Mouse (Mus musculus) liver, embryonic 14.5 days (tissue): ENCODE data around the gene Dnm3. TPM values are rescaled to one million over a fixed set of nuclear protein-coding genes. Genes with fewer than 3 reads are reported as not detected.
A peak's percentile ranks its signal among the peaks of the same experiment; 100 is the strongest.

Experiments
- ATAC-seq: fragments of 200-750 bp; cut with Nextera tagmentation; 2 replicates; pipeline ENCODE4 v1.8.0; 2017; ENCODE audit warnings: moderate number of reproducible peaks, mild to moderate bottlenecking, moderate library complexity; ENCODE audit not compliant: insufficient read depth
- DNase-seq, 3 experiments: peaks; one replicate each; pipeline ENCODE4 v3.0.0-alpha.2; 2012 to 2013; ENCODE audit warnings: low read depth in 3 of 3, low spot score in 3 of 3
- H3K27ac ChIP-seq: fragments of 300-500 bp; sonication (generic); 2 replicates; pipeline ENCODE4 v1.5.1; 2014; ENCODE audit warnings: moderate library complexity, mild to moderate bottlenecking, control low read depth, inconsistent platforms
- H3K27me3 ChIP-seq: fragments of 300-500 bp; sonication (generic); 2 replicates; pipeline ENCODE4 v1.6.1; 2014; ENCODE audit warnings: mild to moderate bottlenecking, low read length, moderate library complexity; ENCODE audit not compliant: control insufficient read depth, insufficient read depth
- H3K36me3 ChIP-seq: fragments of 300-500 bp; sonication (generic); replicated peaks from 2 replicates; pipeline ENCODE4 v1.6.1; 2014; ENCODE audit warnings: low read depth; ENCODE audit not compliant: control insufficient read depth, insufficient read depth
- H3K4me1 ChIP-seq, 2 experiments: fragments of 200-500 bp in 1 of 2; fragments of 300-500 bp in 1 of 2; sonication (generic) in 1 of 2; replicated peaks; 2 replicates each; pipeline ENCODE4 v1.6.1; 2012 to 2014; ENCODE audit warnings: antibody characterized with exemption in 1 of 2, inconsistent platforms in 1 of 2, low read length in 1 of 2; ENCODE audit not compliant: control insufficient read depth in 2 of 2, insufficient read depth in 2 of 2
- H3K4me2 ChIP-seq: fragments of 300-500 bp; sonication (generic); 2 replicates; pipeline ENCODE4 v1.6.1; 2014; ENCODE audit warnings: low read depth, mild to moderate bottlenecking, control low read depth, moderate library complexity
- H3K4me3 ChIP-seq, 2 experiments: fragments of 200-500 bp in 1 of 2; fragments of 300-500 bp in 1 of 2; sonication (generic) in 1 of 2; 2 replicates each; pipeline ENCODE4 v1.5.1; 2012 to 2014; ENCODE audit warnings: low read depth in 2 of 2, low read length in 2 of 2, mild to moderate bottlenecking in 2 of 2, control low read depth in 1 of 2, inconsistent platforms in 1 of 2, moderate library complexity in 1 of 2; ENCODE audit not compliant: insufficient read depth in 1 of 2
- H3K9ac ChIP-seq: fragments of 300-500 bp; sonication (generic); replicated peaks from 2 replicates; pipeline ENCODE4 v1.6.1; 2014; ENCODE audit warnings: mild to moderate bottlenecking, control low read depth, moderate library complexity
- H3K9me3 ChIP-seq: fragments of 300-500 bp; sonication (generic); 2 replicates; pipeline ENCODE4 v1.6.1; 2016; ENCODE audit warnings: low read length, mixed read lengths; ENCODE audit not compliant: control insufficient read depth
- CTCF ChIP-seq: IDR thresholded peaks from 2 replicates; pipeline ENCODE4 v1.5.1; 2016; ENCODE audit warnings: antibody characterized with exemption, low read depth, control low read depth
- EP300 ChIP-seq: IDR thresholded peaks from 2 replicates; pipeline ENCODE4 v1.6.1; 2016; ENCODE audit warnings: antibody characterized with exemption, low read depth
- WGBS: fragments of 180-500 bp; shearing (Covaris S2); extraction: QIAGEN DNeasy Blood & Tissue Kit; methylation state at CpG from one replicate; pipeline ENCODE4 v1.1.7; 2014; ENCODE audit not compliant: insufficient replicate concordance; 5-methylcytosine and 5-hydroxymethylcytosine counted together
- polyA plus RNA-seq, 2 experiments: library from polyadenylated mRNA; depleted of rRNA in 1 of 2; stranded (reverse) in 1 of 2; unstranded in 1 of 2; fragments of >200 nt; fragmentation: Nextera tagmentation in 1 of 2; extraction: Ambion mirVana in 1 of 2; gene quantifications; 2 replicates each; pipeline versions ENCODE4 v1.2.1 to v1.2.3; 2012 to 2014

Gene Dnm3
- polyA plus RNA-seq, 2 experiments, result 0.61 to 0.96 TPM

DNA sequence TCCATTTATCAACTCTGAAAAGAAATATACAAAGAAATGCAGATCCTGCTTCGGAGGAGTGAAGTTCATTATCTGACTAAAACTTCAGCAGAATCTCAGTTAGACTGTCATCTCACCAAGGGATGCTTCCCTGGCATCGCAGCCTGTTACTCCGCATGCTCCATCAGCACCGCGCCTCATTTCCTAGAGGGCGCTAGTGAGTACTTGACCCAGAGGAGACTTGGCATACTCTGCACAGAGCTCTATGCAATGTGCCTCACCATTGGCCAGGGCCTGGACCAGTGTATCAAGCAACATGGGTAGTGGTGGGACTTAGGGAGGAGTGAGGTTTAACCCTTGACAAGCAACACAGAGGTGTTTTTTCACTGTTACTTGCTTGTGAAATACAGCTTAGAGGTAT is 190.9 kb downstream of the Dnm3 start:
- ATAC-seq (no peak), DNase-seq (peak in 1 of 3 experiments; percentile 2)
- no peak overlapping the region for H3K9ac ChIP-seq
- H3K4me2 ChIP-seq, result no peak overlapping the region
- no peak overlapping the region for H3K4me3 ChIP-seq
- TF ChIP-seq CTCF, result peak; percentile 62
- no peak for TF ChIP-seq EP300
- WGBS, result 43% methylated on average over 6 of the region's 6 CpGs
- no peaks in the 10 kb centered on the region for H3K9me3 ChIP-seq
- H3K36me3 ChIP-seq, result no peaks in the 10 kb centered on the region
- H3K4me1 ChIP-seq, result no peaks in the 10 kb centered on the region
- H3K27me3 ChIP-seq, result no peaks in the 10 kb centered on the region
- no peak overlapping the region for H3K27ac ChIP-seq

DNA sequence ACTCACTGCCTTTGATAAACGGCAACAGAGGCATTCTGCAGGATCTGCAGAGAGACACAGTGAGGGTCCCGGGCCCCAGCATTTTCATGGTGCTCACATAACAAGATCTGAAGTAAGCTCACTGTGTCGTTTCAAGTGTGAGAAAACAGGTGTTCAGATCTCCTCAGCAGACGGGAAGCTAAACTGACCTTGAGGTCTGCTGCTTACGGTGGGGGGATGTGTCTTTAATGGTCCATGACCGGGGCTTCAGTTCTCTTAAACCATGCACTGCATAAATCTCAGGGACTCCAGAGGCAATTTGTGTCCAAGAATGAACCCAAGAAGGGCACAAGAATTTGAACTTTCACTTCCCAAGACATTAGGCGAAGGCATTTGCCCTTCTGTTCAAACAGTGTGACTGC is 195.9 kb downstream of the Dnm3 start:
- no peak overlapping the region for H3K27ac ChIP-seq
- H3K27me3 ChIP-seq, result no peaks in the 10 kb centered on the region
- 54% methylated on average over 7 of the region's 7 CpGs for WGBS
- no peaks in the 10 kb centered on the region for H3K9me3 ChIP-seq
- H3K4me2 ChIP-seq, result no peak overlapping the region
- H3K36me3 ChIP-seq, result no peaks in the 10 kb centered on the region
- no peak overlapping the region for H3K9ac ChIP-seq
- no peak overlapping the region for H3K4me3 ChIP-seq
- H3K4me1 ChIP-seq, result no peaks in the 10 kb centered on the region
- TF ChIP-seq CTCF (no peak), EP300 (no peak)
- DNase-seq (no peak), ATAC-seq (no peak)

DNA sequence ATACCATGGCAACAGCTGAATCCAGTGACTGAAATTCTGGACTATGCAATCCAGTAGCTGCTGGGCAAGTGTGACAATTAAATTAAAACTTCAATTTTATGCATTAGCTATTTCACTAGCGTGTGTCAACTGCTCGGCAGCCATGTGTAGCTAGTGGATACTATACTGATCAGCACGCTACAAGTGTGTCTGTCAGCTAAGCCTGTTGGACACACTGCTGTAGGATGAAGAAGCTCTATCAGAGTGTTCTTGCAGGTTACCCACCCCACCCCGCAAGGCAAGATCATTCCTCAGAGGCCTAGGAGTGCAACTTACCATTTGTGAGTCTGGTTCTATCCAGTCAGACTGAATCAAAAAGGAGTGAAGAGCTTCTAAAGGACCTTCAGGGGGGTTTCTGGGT is 197.8 kb downstream of the Dnm3 start:
- WGBS, result 65% methylated on average over 4 of the region's 4 CpGs
- DNase-seq (no peak), ATAC-seq (no peak)
- Histone ChIP-seq H3K9ac (no peak overlapping the region), H3K4me1 (no peaks in the 10 kb centered on the region), H3K4me3 (no peak overlapping the region), H3K36me3 (no peaks in the 10 kb centered on the region), H3K4me2 (no peak overlapping the region), H3K9me3 (no peaks in the 10 kb centered on the region), H3K27me3 (no peaks in the 10 kb centered on the region), H3K27ac (no peak overlapping the region)
- TF ChIP-seq EP300 (no peak), CTCF (no peak)

DNA sequence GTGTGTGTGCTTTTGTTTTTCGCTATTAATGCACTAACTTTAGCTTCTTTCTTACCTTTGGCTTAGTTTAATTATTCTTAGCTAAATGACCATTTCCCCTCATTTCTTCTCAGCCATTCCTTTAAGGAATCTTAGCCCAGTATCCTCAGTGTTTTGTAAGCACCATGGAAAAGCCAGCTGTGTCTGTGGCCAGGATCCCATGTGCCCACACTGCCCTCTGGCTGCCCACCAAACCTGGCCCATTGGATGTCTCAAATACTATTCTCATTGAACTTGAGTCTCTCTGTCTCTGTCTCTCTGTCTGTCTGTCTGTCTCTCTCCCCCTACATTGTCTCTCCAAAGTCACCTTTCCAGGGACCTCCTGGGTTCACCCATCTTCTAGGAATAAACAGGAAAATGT is 201.8 kb downstream of the Dnm3 start:
- H3K4me2 ChIP-seq, result no peak overlapping the region
- DNase-seq, result no peak
- TF ChIP-seq EP300 (no peak), CTCF (peak; percentile 47; the same call in 1 of the 2 replicates)
- H3K9me3 ChIP-seq, result no peaks in the 10 kb centered on the region
- H3K27me3 ChIP-seq, result no peaks in the 10 kb centered on the region
- no peaks in the 10 kb centered on the region for H3K36me3 ChIP-seq
- no peaks in the 10 kb centered on the region for H3K4me1 ChIP-seq
- 90% methylated on average over 1 of the region's 1 CpGs for WGBS
- H3K4me3 ChIP-seq, result no peak overlapping the region
- no peak overlapping the region for H3K27ac ChIP-seq
- H3K9ac ChIP-seq, result no peak overlapping the region
- no peak for ATAC-seq

DNA sequence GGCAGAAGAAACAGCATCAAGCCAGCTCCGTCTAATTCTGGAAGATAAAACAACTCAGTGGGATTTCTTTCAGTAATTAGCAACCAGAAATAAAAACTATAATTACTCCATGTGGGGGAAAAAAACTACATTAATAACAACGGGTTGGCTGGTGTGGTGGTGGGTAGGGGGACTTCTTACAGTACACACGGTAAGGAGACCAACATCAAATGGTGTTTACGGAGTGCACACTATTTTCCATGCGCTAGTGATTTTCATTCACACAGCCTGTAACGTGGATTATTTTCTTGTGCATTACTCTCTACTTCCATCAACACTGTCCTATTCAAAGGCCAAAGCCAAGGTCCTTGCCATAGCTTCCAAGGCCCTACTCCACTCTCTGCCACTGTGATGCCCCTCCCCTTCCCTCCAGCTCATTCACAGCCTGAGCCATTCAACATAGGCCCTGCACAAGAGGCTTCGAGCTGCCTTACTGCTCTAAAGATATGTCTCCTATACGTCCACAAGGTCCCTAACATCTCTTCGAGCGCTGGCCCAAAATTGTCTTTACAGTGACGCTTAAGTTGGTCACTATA is 203.1 kb downstream of the Dnm3 start:
- TF ChIP-seq CTCF, result no peak
- TF ChIP-seq EP300, result no peak
- no peak overlapping the region for H3K27ac ChIP-seq
- 70% methylated on average over 11 of the region's 11 CpGs for WGBS
- no peaks in the 10 kb centered on the region for H3K27me3 ChIP-seq
- no peaks in the 10 kb centered on the region for H3K36me3 ChIP-seq
- H3K4me1 ChIP-seq, result no peaks in the 10 kb centered on the region
- no peak overlapping the region for H3K4me3 ChIP-seq
- no peaks in the 10 kb centered on the region for H3K9me3 ChIP-seq
- no peak overlapping the region for H3K9ac ChIP-seq
- H3K4me2 ChIP-seq, result no peak overlapping the region
- DNase-seq (no peak), ATAC-seq (no peak)
